Mouse (Mus musculus) liver, embryonic 14.5 days (tissue): ENCODE results near the gene Xpo4. TPM values are rescaled to one million over a fixed set of nuclear protein-coding genes. Genes with fewer than 3 reads are reported as not detected.
"Not testable (repeated sequence)": the region's sequence is repeated elsewhere in the genome, so short reads cannot be mapped to it uniquely, and the experiment has no call there.

Experiments used
- ATAC-seq: fragments of 200-750 bp; cut with Nextera tagmentation; 2 replicates; pipeline ENCODE4 v1.8.0; 2017; ENCODE audit warnings: moderate number of reproducible peaks, mild to moderate bottlenecking, moderate library complexity; ENCODE audit not compliant: insufficient read depth
- DNase-seq, 3 experiments: peaks; one replicate each; pipeline ENCODE4 v3.0.0-alpha.2; 2012 to 2013; ENCODE audit warnings: low read depth in 3 of 3, low spot score in 3 of 3
- H3K27ac ChIP-seq: fragments of 300-500 bp; sonication (generic); 2 replicates; pipeline ENCODE4 v1.5.1; 2014; ENCODE audit warnings: moderate library complexity, mild to moderate bottlenecking, control low read depth, inconsistent platforms
- H3K27me3 ChIP-seq: fragments of 300-500 bp; sonication (generic); 2 replicates; pipeline ENCODE4 v1.6.1; 2014; ENCODE audit warnings: mild to moderate bottlenecking, low read length, moderate library complexity; ENCODE audit not compliant: control insufficient read depth, insufficient read depth
- H3K36me3 ChIP-seq: fragments of 300-500 bp; sonication (generic); replicated peaks from 2 replicates; pipeline ENCODE4 v1.6.1; 2014; ENCODE audit warnings: low read depth; ENCODE audit not compliant: control insufficient read depth, insufficient read depth
- H3K4me1 ChIP-seq, 2 experiments: fragments of 200-500 bp in 1 of 2; fragments of 300-500 bp in 1 of 2; sonication (generic) in 1 of 2; replicated peaks; 2 replicates each; pipeline ENCODE4 v1.6.1; 2012 to 2014; ENCODE audit warnings: antibody characterized with exemption in 1 of 2, inconsistent platforms in 1 of 2, low read length in 1 of 2; ENCODE audit not compliant: control insufficient read depth in 2 of 2, insufficient read depth in 2 of 2
- H3K4me2 ChIP-seq: fragments of 300-500 bp; sonication (generic); 2 replicates; pipeline ENCODE4 v1.6.1; 2014; ENCODE audit warnings: low read depth, mild to moderate bottlenecking, control low read depth, moderate library complexity
- H3K4me3 ChIP-seq, 2 experiments: fragments of 200-500 bp in 1 of 2; fragments of 300-500 bp in 1 of 2; sonication (generic) in 1 of 2; 2 replicates each; pipeline ENCODE4 v1.5.1; 2012 to 2014; ENCODE audit warnings: low read depth in 2 of 2, low read length in 2 of 2, mild to moderate bottlenecking in 2 of 2, control low read depth in 1 of 2, inconsistent platforms in 1 of 2, moderate library complexity in 1 of 2; ENCODE audit not compliant: insufficient read depth in 1 of 2
- H3K9ac ChIP-seq: fragments of 300-500 bp; sonication (generic); replicated peaks from 2 replicates; pipeline ENCODE4 v1.6.1; 2014; ENCODE audit warnings: mild to moderate bottlenecking, control low read depth, moderate library complexity
- H3K9me3 ChIP-seq: fragments of 300-500 bp; sonication (generic); 2 replicates; pipeline ENCODE4 v1.6.1; 2016; ENCODE audit warnings: low read length, mixed read lengths; ENCODE audit not compliant: control insufficient read depth
- CTCF ChIP-seq: IDR thresholded peaks from 2 replicates; pipeline ENCODE4 v1.5.1; 2016; ENCODE audit warnings: antibody characterized with exemption, low read depth, control low read depth
- EP300 ChIP-seq: IDR thresholded peaks from 2 replicates; pipeline ENCODE4 v1.6.1; 2016; ENCODE audit warnings: antibody characterized with exemption, low read depth
- WGBS: fragments of 180-500 bp; shearing (Covaris S2); extraction: QIAGEN DNeasy Blood & Tissue Kit; methylation state at CpG from one replicate; pipeline ENCODE4 v1.1.7; 2014; ENCODE audit not compliant: insufficient replicate concordance; 5-methylcytosine and 5-hydroxymethylcytosine counted together
- polyA plus RNA-seq, 2 experiments: library from polyadenylated mRNA; depleted of rRNA in 1 of 2; stranded (reverse) in 1 of 2; unstranded in 1 of 2; fragments of >200 nt; fragmentation: Nextera tagmentation in 1 of 2; extraction: Ambion mirVana in 1 of 2; gene quantifications; 2 replicates each; pipeline versions ENCODE4 v1.2.1 to v1.2.3; 2012 to 2014

Gene Xpo4
- polyA plus RNA-seq, 2 experiments, result 6.8 to 14.5 TPM

GRCm38 (mm10) chr14:57657500-57657899, 7.7 kb downstream of the Xpo4 start:
- no peaks in the 10 kb centered on the region; a peak in 2 of 4 replicates for H3K4me1 ChIP-seq
- no peak overlapping the region for H3K4me3 ChIP-seq
- TF ChIP-seq CTCF (no peak), EP300 (no peak)
- peaks cover 3% of the 10 kb centered on the region; the same call in 1 of the 2 replicates for H3K36me3 ChIP-seq
- 76% methylated on average over 2 of the region's 2 CpGs for WGBS
- no peaks in the 10 kb centered on the region for H3K27me3 ChIP-seq
- ATAC-seq (no peak), DNase-seq (no peak)
- no peak overlapping the region for H3K27ac ChIP-seq
- H3K9me3 ChIP-seq, result no peaks in the 10 kb centered on the region
- no peak overlapping the region for H3K9ac ChIP-seq
- no peak overlapping the region for H3K4me2 ChIP-seq

- not testable (repeated sequence) for H3K4me1 ChIP-seq, H3K4me3 ChIP-seq, H3K27me3 ChIP-seq, H3K9ac ChIP-seq, H3K9me3 ChIP-seq, H3K4me2 ChIP-seq, H3K36me3 ChIP-seq, H3K27ac ChIP-seq
- DNase-seq (peak in 2 of 3 experiments; percentile 15 to 44), ATAC-seq (peak; percentile 74; the same call in 1 of the 2 replicates)
- WGBS, result 88% methylated on average over 3 of the region's 3 CpGs
These were observed 8.7 kb downstream of the Xpo4 start for GRCm38 (mm10) chr14:57656519-57656918.

- TF ChIP-seq EP300 (no peak), CTCF (no peak)
- no peaks in the 10 kb centered on the region for H3K4me1 ChIP-seq
- H3K27ac ChIP-seq, result no peak overlapping the region
- no peaks in the 10 kb centered on the region for H3K27me3 ChIP-seq
- H3K36me3 ChIP-seq, result peaks cover 3% of the 10 kb centered on the region; the same call in 1 of the 2 replicates
- DNase-seq (no peak), ATAC-seq (no peak)
- no peaks in the 10 kb centered on the region for H3K9me3 ChIP-seq
- no peak overlapping the region for H3K4me2 ChIP-seq
- H3K9ac ChIP-seq, result no peak overlapping the region
- no peak overlapping the region for H3K4me3 ChIP-seq
These were observed 15.7 kb downstream of the Xpo4 start for GRCm38 (mm10) chr14:57649501-57649900.

- no peaks in the 10 kb centered on the region for H3K9me3 ChIP-seq
- H3K27ac ChIP-seq, result no peak overlapping the region
- no peaks in the 10 kb centered on the region; the same call in none of the 2 replicates for H3K36me3 ChIP-seq
- no peak overlapping the region for H3K9ac ChIP-seq
- WGBS, result 70% methylated on average over 4 of the region's 4 CpGs
- no peak overlapping the region for H3K4me2 ChIP-seq
- H3K27me3 ChIP-seq, result no peaks in the 10 kb centered on the region
- no peak for DNase-seq
- TF ChIP-seq CTCF, result no peak
- TF ChIP-seq EP300, result no peak
- ATAC-seq, result no peak
- H3K4me3 ChIP-seq, result no peak overlapping the region
- H3K4me1 ChIP-seq, result no peaks in the 10 kb centered on the region
These were observed 19.1 kb downstream of the Xpo4 start for GRCm38 (mm10) chr14:57646155-57646554.

GRCm38 (mm10) chr14:57639153-57639552, 26.1 kb downstream of the Xpo4 start:
- H3K9ac ChIP-seq, result no peak overlapping the region
- no peaks in the 10 kb centered on the region for H3K9me3 ChIP-seq
- WGBS, result 88% methylated on average over 3 of the region's 3 CpGs
- no peak overlapping the region for H3K4me3 ChIP-seq
- DNase-seq (no peak), ATAC-seq (no peak)
- TF ChIP-seq EP300 (no peak), CTCF (no peak)
- no peak overlapping the region for H3K27ac ChIP-seq
- no peaks in the 10 kb centered on the region for H3K4me1 ChIP-seq
- H3K27me3 ChIP-seq, result no peaks in the 10 kb centered on the region
- no peaks in the 10 kb centered on the region; the same call in none of the 2 replicates for H3K36me3 ChIP-seq
- no peak overlapping the region for H3K4me2 ChIP-seq

- Histone ChIP-seq H3K27ac (no peak overlapping the region), H3K36me3 (no peaks in the 10 kb centered on the region; the same call in 1 of the 2 replicates), H3K4me1 (no peaks in the 10 kb centered on the region), H3K4me3 (no peak overlapping the region), H3K27me3 (no peaks in the 10 kb centered on the region), H3K4me2 (no peak overlapping the region), H3K9ac (no peak overlapping the region), H3K9me3 (no peaks in the 10 kb centered on the region)
- WGBS, result 79% methylated on average over 5 of the region's 5 CpGs
- no peak for DNase-seq
- TF ChIP-seq EP300 (no peak), CTCF (no peak)
- no peak for ATAC-seq
These were observed 31.1 kb downstream of the Xpo4 start for GRCm38 (mm10) chr14:57634141-57634540.
